Mouse (Mus musculus) ES-Bruce4 (cell line): ENCODE results near the gene Hsf4. TPM values are rescaled to one million over a fixed set of nuclear protein-coding genes. Genes with fewer than 3 reads are reported as not detected.

ENCODE experiments used
- H3K27ac ChIP-seq: 2 replicates; pipeline ENCODE4 v1.5.1; 2012; ENCODE audit warnings: low read length, inconsistent platforms; ENCODE audit not compliant: insufficient read depth
- H3K27me3 ChIP-seq: 2 replicates; pipeline ENCODE4 v1.6.1; 2012; ENCODE audit warnings: mild to moderate bottlenecking, low read length, inconsistent platforms; ENCODE audit not compliant: control insufficient read depth, poor library complexity, insufficient read depth, severe bottlenecking
- H3K36me3 ChIP-seq: 2 replicates; pipeline ENCODE4 v1.6.1; 2012; ENCODE audit warnings: inconsistent platforms, mild to moderate bottlenecking, low read length, moderate library complexity; ENCODE audit not compliant: control insufficient read depth, poor library complexity, insufficient read depth, severe bottlenecking
- H3K4me1 ChIP-seq: one replicate; pipeline ENCODE4 v1.8.1; 2011; ENCODE audit warnings: low read length; ENCODE audit not compliant: control insufficient read depth, insufficient read depth
- H3K4me3 ChIP-seq: 2 replicates; pipeline ENCODE4 v1.5.1; 2011; ENCODE audit warnings: low read depth, mild to moderate bottlenecking, low read length
- H3K9ac ChIP-seq: 2 replicates; pipeline ENCODE4 v1.6.1; 2012; ENCODE audit warnings: low read depth, mild to moderate bottlenecking, inconsistent platforms; ENCODE audit not compliant: poor library complexity, severe bottlenecking
- H3K9me3 ChIP-seq: replicated peaks from 2 replicates; pipeline ENCODE4 v1.6.1; 2012; ENCODE audit warnings: mild to moderate bottlenecking, low read length, inconsistent platforms; ENCODE audit not compliant: control insufficient read depth, poor library complexity, insufficient read depth, severe bottlenecking
- CTCF ChIP-seq: IDR thresholded peaks from one replicate; pipeline ENCODE4 v1.8.1; 2011; ENCODE audit warnings: low read depth, low read length
- EP300 ChIP-seq: IDR thresholded peaks from 2 replicates; pipeline ENCODE4 v1.6.1; 2011; ENCODE audit warnings: low read depth, low read length; ENCODE audit not compliant: insufficient read depth
- POLR2A ChIP-seq: IDR thresholded peaks from one replicate; pipeline ENCODE4 v1.8.1; 2011; ENCODE audit warnings: low read length; ENCODE audit not compliant: insufficient read depth
- polyA plus RNA-seq: library from polyadenylated mRNA; stranded (reverse); fragments of >200 nt; gene quantifications from 2 replicates; pipeline ENCODE4 v1.2.4, GENCODE M21; 2011; ENCODE audit warnings: low read depth; ENCODE audit not compliant: missing spikeins, insufficient read depth, insufficient read length

Hsf4 gene
- polyA plus RNA-seq, 1 experiment: 1.1 TPM

DNA sequence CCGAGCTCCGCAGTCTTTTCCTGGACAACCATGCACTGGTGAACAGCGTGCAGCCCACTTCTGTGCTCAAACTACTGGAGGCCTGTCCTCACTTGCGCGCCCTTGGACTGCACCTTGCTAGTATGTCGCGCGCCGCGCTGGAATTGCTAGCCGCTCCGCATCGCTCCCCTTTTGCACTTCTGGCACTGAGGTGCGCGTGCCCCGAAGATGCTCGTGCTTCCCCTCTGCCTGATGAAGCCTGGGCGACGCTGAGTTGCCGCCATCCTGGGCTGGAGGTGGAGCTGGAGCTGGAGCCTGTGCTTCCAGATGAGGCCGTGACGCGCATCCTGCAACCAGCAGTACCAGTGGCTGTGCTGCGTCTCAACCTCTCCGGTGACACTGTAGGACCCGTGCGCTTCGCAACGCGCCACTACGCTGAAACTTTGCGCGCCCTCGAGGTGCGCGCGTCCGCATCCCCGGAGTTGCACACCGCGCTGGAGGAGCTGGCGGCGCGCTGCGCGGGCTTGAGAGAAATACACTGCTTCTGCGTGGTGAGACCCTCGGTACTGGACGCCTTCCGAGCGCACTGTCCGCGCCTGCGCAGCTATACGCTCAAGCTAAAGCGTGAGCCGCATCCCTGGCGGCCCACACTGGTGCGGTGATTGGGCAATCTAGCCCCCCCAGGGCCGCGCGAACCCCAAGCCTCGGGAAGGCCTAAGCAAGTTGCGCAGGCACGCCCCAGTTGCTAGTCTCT, 1.1 kb upstream of the Hsf4 start:
- Histone ChIP-seq H3K9ac (peak overlapping the region; percentile 54), H3K4me3 (peak overlapping the region; percentile 61), H3K4me1 (peaks cover 2% of the 10 kb centered on the region), H3K27ac (no peak overlapping the region), H3K36me3 (no peaks in the 10 kb centered on the region), H3K27me3 (peaks cover 18% of the 10 kb centered on the region), H3K9me3 (no peaks in the 10 kb centered on the region)
- TF ChIP-seq POLR2A: no peak

DNA sequence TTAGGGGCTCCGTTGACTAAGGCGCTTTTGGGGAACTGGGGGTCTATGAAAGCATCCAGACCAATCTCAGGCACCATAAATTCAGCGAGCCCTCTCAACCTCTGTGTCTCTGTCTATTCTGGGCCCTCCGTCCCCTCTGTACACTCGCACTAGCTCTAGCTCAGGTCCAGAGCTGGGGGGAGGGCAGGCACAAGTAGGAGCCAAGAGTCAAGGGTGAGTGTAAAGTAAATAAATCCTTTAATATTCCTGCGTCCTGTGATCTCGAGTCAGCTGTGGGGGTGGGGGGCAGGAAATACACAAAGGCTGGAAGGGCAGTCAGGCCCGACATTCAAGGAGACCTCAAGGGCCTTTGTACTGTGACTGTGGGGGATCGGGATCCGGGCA, 534 bp upstream of the Hsf4 start:
- Histone ChIP-seq H3K27ac (no peak overlapping the region), H3K4me1 (peaks cover 2% of the 10 kb centered on the region), H3K4me3 (peak overlapping the region; percentile 61), H3K36me3 (no peaks in the 10 kb centered on the region), H3K9ac (peak overlapping the region; percentile 54), H3K27me3 (peaks cover 18% of the 10 kb centered on the region), H3K9me3 (no peaks in the 10 kb centered on the region)
- TF ChIP-seq POLR2A (no peak), CTCF (no peak), EP300 (no peak)

DNA sequence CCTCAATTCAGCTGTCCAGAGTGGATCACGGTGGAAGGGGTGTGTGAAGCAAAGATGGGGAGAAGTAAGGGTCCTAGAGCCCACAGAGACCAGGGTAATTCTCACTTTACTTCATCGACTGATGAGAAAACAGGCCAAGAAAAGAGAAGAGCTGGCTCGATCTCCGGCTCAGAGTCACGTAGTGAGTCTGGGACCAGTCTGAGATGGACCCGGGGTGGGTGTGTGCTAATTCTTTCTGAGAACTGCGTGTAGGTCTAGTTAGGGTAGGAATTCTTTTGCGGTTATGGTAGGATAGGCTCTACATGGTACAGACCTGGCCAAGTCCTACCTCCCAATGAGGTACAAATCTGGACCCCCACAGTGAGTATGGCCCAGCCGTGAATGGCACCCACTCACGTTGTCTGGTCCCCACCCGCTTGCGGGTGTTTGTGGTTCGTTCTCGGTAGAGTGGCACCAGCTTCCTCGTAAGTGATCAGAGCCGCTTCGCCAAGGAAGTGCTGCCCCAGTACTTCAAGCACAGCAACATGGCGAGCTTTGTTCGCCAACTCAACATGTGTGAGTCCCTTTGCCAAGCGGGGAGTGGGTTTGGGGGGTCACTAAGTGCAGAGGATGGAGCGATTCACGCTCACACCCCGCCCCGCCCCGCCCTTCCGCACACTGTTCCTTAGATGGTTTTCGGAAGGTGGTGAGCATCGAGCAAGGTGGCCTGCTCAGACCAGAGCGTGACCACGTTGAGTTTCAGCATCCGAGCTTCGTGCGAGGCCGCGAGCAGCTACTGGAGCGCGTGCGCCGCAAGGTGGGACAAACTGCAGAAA, 707 bp downstream of the Hsf4 start:
- Histone ChIP-seq H3K9ac (peak overlapping the region; percentile 54), H3K9me3 (no peaks in the 10 kb centered on the region), H3K27me3 (peaks cover 18% of the 10 kb centered on the region), H3K27ac (no peak overlapping the region), H3K4me1 (peaks cover 2% of the 10 kb centered on the region), H3K4me3 (peak overlapping the region; percentile 61), H3K36me3 (no peaks in the 10 kb centered on the region)
- no peak for TF ChIP-seq CTCF
- no peak for TF ChIP-seq POLR2A
- TF ChIP-seq EP300: no peak

DNA sequence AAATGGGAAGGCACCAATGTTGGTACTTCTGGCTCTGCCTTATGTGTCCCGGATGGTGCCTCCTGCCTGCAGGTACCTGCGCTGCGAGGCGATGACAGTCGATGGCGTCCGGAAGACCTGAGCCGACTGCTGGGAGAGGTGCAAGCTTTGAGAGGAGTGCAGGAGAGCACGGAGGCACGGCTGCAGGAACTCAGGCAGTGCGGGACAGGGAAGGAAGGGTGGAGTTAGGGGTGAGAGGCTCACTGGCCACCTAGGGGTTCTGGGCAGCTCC, 1.2 kb downstream of the Hsf4 start:
- H3K9ac ChIP-seq: no peak overlapping the region
- H3K27me3 ChIP-seq: peaks cover 18% of the 10 kb centered on the region
- TF ChIP-seq EP300: no peak
- H3K4me3 ChIP-seq: peak overlapping the region; percentile 61
- H3K36me3 ChIP-seq: no peaks in the 10 kb centered on the region
- H3K27ac ChIP-seq: no peak overlapping the region
- H3K9me3 ChIP-seq: no peaks in the 10 kb centered on the region
- H3K4me1 ChIP-seq: peaks cover 2% of the 10 kb centered on the region

DNA sequence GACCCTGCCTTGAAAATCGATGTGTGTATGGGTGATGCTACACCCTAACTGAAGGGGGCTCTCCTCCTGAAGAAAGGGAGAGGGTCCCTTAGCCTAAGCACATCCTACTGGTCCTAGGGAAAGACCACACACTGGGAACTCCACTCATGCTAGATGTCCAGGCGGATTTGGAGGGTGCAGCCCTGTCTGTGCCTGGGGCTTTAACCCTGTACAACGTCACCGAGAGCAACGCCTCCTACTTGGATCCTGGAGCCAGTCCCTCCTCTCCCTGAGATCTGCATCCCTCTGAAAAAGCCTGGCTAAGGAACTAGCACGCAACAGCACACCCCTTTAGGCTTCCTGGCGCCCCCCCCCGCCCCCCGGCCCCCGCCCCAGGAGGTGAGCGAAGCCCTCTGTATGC, 5.8 kb downstream of the Hsf4 start:
- Histone ChIP-seq H3K4me3 (no peak overlapping the region), H3K9me3 (no peaks in the 10 kb centered on the region), H3K27ac (no peak overlapping the region), H3K9ac (no peak overlapping the region), H3K4me1 (peaks cover 2% of the 10 kb centered on the region), H3K36me3 (no peaks in the 10 kb centered on the region), H3K27me3 (peaks cover 13% of the 10 kb centered on the region)
- TF ChIP-seq EP300: no peak
- no peak for TF ChIP-seq POLR2A
- no peak for TF ChIP-seq CTCF

DNA sequence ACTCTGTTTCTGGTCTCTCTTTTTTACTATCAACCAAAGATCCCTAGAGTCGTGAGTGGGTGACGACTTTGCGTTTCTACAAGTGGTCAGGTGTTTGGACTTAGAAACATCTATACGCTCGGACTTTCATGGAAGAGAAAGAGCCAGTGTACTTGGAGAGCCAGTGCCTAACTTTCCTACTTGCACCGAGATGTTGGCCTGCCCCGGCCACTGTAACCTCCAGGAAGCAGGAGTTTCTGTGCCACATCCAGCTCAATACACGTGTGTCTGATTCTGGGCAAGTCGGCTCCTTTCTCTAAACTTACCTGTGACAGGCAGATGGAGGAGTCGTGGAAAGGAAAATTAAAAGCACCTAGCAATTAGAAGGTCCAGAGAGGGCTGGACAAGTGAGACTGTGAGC, 6.2 kb downstream of the Hsf4 start, which contains the start of gene Nol3:
Gene Nol3 (plus strand): TSS at position 301 of the 400 bp plus-strand sequence.
- Histone ChIP-seq H3K9me3 (no peaks in the 10 kb centered on the region), H3K27me3 (peaks cover 10% of the 10 kb centered on the region), H3K36me3 (no peaks in the 10 kb centered on the region), H3K4me3 (peak within 1 kb of the TSS; percentile 31), H3K9ac (peak within 1 kb of the TSS; percentile 9; the same call in 1 of the 2 replicates), H3K4me1 (peaks cover 2% of the 10 kb centered on the region), H3K27ac (no peak within 1 kb of the TSS)
- TF ChIP-seq CTCF (no peak), EP300 (no peak), POLR2A (no peak)
